Mouse (Mus musculus): ENCODE measurements around the gene Pde8b. TPM values are rescaled to one million over a fixed set of nuclear protein-coding genes. Genes with fewer than 3 reads are reported as not detected.

Pde8b gene
- polyA plus RNA-seq, 1 experiment from 2014 or later = 7.3 TPM

- no peak for ATAC-seq (ENCODE audit: low FRiP score, low TSS enrichment)
- Histone ChIP-seq H3K36me3 (ENCODE audit: control insufficient read depth, insufficient read depth, low read length) (no peaks in the 10 kb centered on the region), H3K27me3 (ENCODE audit: control insufficient read depth, insufficient read depth, low read length) (no peaks in the 10 kb centered on the region), H3K4me3 (replicated peaks; ENCODE audit: low read depth, low read length) (no peak overlapping the region), H3K4me2 (ENCODE audit: low read length) (no peak overlapping the region), H3K4me1 (ENCODE audit: control insufficient read depth, insufficient read depth, low read length) (no peaks in the 10 kb centered on the region), H3K9ac (replicated peaks; ENCODE audit: low read length) (no peak overlapping the region), H3K27ac (replicated peaks; ENCODE audit: low read depth, low read length) (no peak overlapping the region), H3K9me3 (ENCODE audit: control insufficient read depth, low read length) (no peaks in the 10 kb centered on the region)
- WGBS = 94% methylated on average over 3 of the region's 3 CpGs
- no peak for DNase-seq
These were observed 47.9 kb downstream of the Pde8b start for GRCm38 (mm10) chr13:95202151-95202758.

GRCm38 (mm10) chr13:95200817-95201216 is 49.3 kb downstream of the Pde8b start:
- H3K9me3 ChIP-seq (ENCODE audit: control insufficient read depth, low read length) = no peaks in the 10 kb centered on the region
- 83% methylated on average over 8 of the region's 8 CpGs for WGBS
- no peak for ATAC-seq (ENCODE audit: low FRiP score, low TSS enrichment)

GRCm38 (mm10) chr13:95200036-95200435 is 50.1 kb downstream of the Pde8b start:
- no peak for DNase-seq
- H3K27ac ChIP-seq (replicated peaks; ENCODE audit: low read depth, low read length) = no peak overlapping the region
- H3K4me2 ChIP-seq (ENCODE audit: low read length) = no peak overlapping the region
- no peaks in the 10 kb centered on the region for H3K27me3 ChIP-seq (ENCODE audit: control insufficient read depth, insufficient read depth, low read length)
- H3K4me3 ChIP-seq (replicated peaks; ENCODE audit: low read depth, low read length) = no peak overlapping the region
- H3K9ac ChIP-seq (replicated peaks; ENCODE audit: low read length) = no peak overlapping the region
- no peaks in the 10 kb centered on the region for H3K36me3 ChIP-seq (ENCODE audit: control insufficient read depth, insufficient read depth, low read length)
- H3K9me3 ChIP-seq (ENCODE audit: control insufficient read depth, low read length) = no peaks in the 10 kb centered on the region
- ATAC-seq (ENCODE audit: low FRiP score, low TSS enrichment) = no peak
- H3K4me1 ChIP-seq (ENCODE audit: control insufficient read depth, insufficient read depth, low read length) = 0 out of 2 replicates have a peak, but pooled peaks cover 11% of the 10 kb centered on the region

More at GRCm38 (mm10) chr13:95200817-95201216, 49.3 kb downstream of the Pde8b start:
- 0 out of 2 replicates have a peak, but pooled peaks cover 8% of the 10 kb centered on the region for H3K4me1 ChIP-seq (ENCODE audit: control insufficient read depth, insufficient read depth, low read length)
- H3K4me3 ChIP-seq (replicated peaks; ENCODE audit: low read depth, low read length) = no peak overlapping the region
- no peaks in the 10 kb centered on the region for H3K36me3 ChIP-seq (ENCODE audit: control insufficient read depth, insufficient read depth, low read length)
- H3K9ac ChIP-seq (replicated peaks; ENCODE audit: low read length) = no peak overlapping the region
- no peak overlapping the region for H3K4me2 ChIP-seq (ENCODE audit: low read length)
- no peak overlapping the region for H3K27ac ChIP-seq (replicated peaks; ENCODE audit: low read depth, low read length)
- DNase-seq = no peak
- no peaks in the 10 kb centered on the region for H3K27me3 ChIP-seq (ENCODE audit: control insufficient read depth, insufficient read depth, low read length)

GRCm38 (mm10) chr13:95196106-95196705 is 53.9 kb downstream of the Pde8b start:
- H3K4me3 ChIP-seq (replicated peaks; ENCODE audit: low read depth, low read length) = no peak overlapping the region
- DNase-seq = peak; percentile 59
- WGBS = 46% methylated on average over 7 of the region's 7 CpGs
- H3K9ac ChIP-seq (replicated peaks; ENCODE audit: low read length) = no peak overlapping the region
- H3K27ac ChIP-seq (replicated peaks; ENCODE audit: low read depth, low read length) = peak overlapping the region; percentile 64
- no peaks in the 10 kb centered on the region for H3K36me3 ChIP-seq (ENCODE audit: control insufficient read depth, insufficient read depth, low read length)
- no peaks in the 10 kb centered on the region for H3K27me3 ChIP-seq (ENCODE audit: control insufficient read depth, insufficient read depth, low read length)
- no peak for ATAC-seq (ENCODE audit: low FRiP score, low TSS enrichment)
- no peaks in the 10 kb centered on the region for H3K9me3 ChIP-seq (ENCODE audit: control insufficient read depth, low read length)
- 0 out of 2 replicates have a peak, but pooled peaks cover 11% of the 10 kb centered on the region for H3K4me1 ChIP-seq (ENCODE audit: control insufficient read depth, insufficient read depth, low read length)
- H3K4me2 ChIP-seq (ENCODE audit: low read length) = no peak overlapping the region

- no peaks in the 10 kb centered on the region for H3K36me3 ChIP-seq (ENCODE audit: control insufficient read depth, insufficient read depth, low read length)
- 0 out of 2 replicates have a peak, but pooled peaks cover 11% of the 10 kb centered on the region for H3K4me1 ChIP-seq (ENCODE audit: control insufficient read depth, insufficient read depth, low read length)
- no peaks in the 10 kb centered on the region for H3K9me3 ChIP-seq (ENCODE audit: control insufficient read depth, low read length)
- WGBS = 94% methylated on average over 5 of the region's 5 CpGs
- no peak overlapping the region for H3K4me3 ChIP-seq (replicated peaks; ENCODE audit: low read depth, low read length)
- H3K27ac ChIP-seq (replicated peaks; ENCODE audit: low read depth, low read length) = no peak overlapping the region
- H3K27me3 ChIP-seq (ENCODE audit: control insufficient read depth, insufficient read depth, low read length) = no peaks in the 10 kb centered on the region
- ATAC-seq (ENCODE audit: low FRiP score, low TSS enrichment) (no peak), DNase-seq (no peak)
- no peak overlapping the region for H3K4me2 ChIP-seq (ENCODE audit: low read length)
- no peak overlapping the region for H3K9ac ChIP-seq (replicated peaks; ENCODE audit: low read length)
These were observed 58.2 kb downstream of the Pde8b start for GRCm38 (mm10) chr13:95191951-95192350.

GRCm38 (mm10) chr13:95189111-95189510 is 61.0 kb downstream of the Pde8b start:
- no peak for DNase-seq
- no peak for ATAC-seq (ENCODE audit: low FRiP score, low TSS enrichment)
- 91% methylated on average over 2 of the region's 2 CpGs for WGBS
- Histone ChIP-seq H3K9me3 (ENCODE audit: control insufficient read depth, low read length) (no peaks in the 10 kb centered on the region), H3K27me3 (ENCODE audit: control insufficient read depth, insufficient read depth, low read length) (no peaks in the 10 kb centered on the region), H3K36me3 (ENCODE audit: control insufficient read depth, insufficient read depth, low read length) (no peaks in the 10 kb centered on the region), H3K9ac (replicated peaks; ENCODE audit: low read length) (no peak overlapping the region), H3K4me2 (ENCODE audit: low read length) (no peak overlapping the region), H3K27ac (replicated peaks; ENCODE audit: low read depth, low read length) (no peak overlapping the region), H3K4me3 (replicated peaks; ENCODE audit: low read depth, low read length) (no peak overlapping the region), H3K4me1 (ENCODE audit: control insufficient read depth, insufficient read depth, low read length) (0 out of 2 replicates have a peak, but pooled peaks cover 3% of the 10 kb centered on the region)

GRCm38 (mm10) chr13:95187153-95187665 is 62.9 kb downstream of the Pde8b start:
- H3K4me3 ChIP-seq (replicated peaks; ENCODE audit: low read depth, low read length) = no peak overlapping the region
- no peak overlapping the region for H3K27ac ChIP-seq (replicated peaks; ENCODE audit: low read depth, low read length)
- DNase-seq (no peak), ATAC-seq (ENCODE audit: low FRiP score, low TSS enrichment) (no peak)
- no peaks in the 10 kb centered on the region for H3K27me3 ChIP-seq (ENCODE audit: control insufficient read depth, insufficient read depth, low read length)
- H3K9me3 ChIP-seq (ENCODE audit: control insufficient read depth, low read length) = no peaks in the 10 kb centered on the region
- no peak overlapping the region for H3K4me2 ChIP-seq (ENCODE audit: low read length)
- 0 out of 2 replicates have a peak, but pooled peaks cover 3% of the 10 kb centered on the region for H3K4me1 ChIP-seq (ENCODE audit: control insufficient read depth, insufficient read depth, low read length)
- WGBS = 89% methylated on average over 5 of the region's 5 CpGs
- no peak overlapping the region for H3K9ac ChIP-seq (replicated peaks; ENCODE audit: low read length)
- no peaks in the 10 kb centered on the region for H3K36me3 ChIP-seq (ENCODE audit: control insufficient read depth, insufficient read depth, low read length)

GRCm38 (mm10) chr13:95186741-95187035 is 63.4 kb downstream of the Pde8b start:
- H3K27ac ChIP-seq (replicated peaks; ENCODE audit: low read depth, low read length) = no peak overlapping the region
- no peaks in the 10 kb centered on the region for H3K36me3 ChIP-seq (ENCODE audit: control insufficient read depth, insufficient read depth, low read length)
- H3K9ac ChIP-seq (replicated peaks; ENCODE audit: low read length) = no peak overlapping the region
- H3K4me1 ChIP-seq (ENCODE audit: control insufficient read depth, insufficient read depth, low read length) = 0 out of 2 replicates have a peak, but pooled peaks cover 3% of the 10 kb centered on the region
- 68% methylated on average over 4 of the region's 4 CpGs for WGBS
- H3K27me3 ChIP-seq (ENCODE audit: control insufficient read depth, insufficient read depth, low read length) = no peaks in the 10 kb centered on the region
- no peak overlapping the region for H3K4me3 ChIP-seq (replicated peaks; ENCODE audit: low read depth, low read length)
- ATAC-seq (ENCODE audit: low FRiP score, low TSS enrichment) (no peak), DNase-seq (no peak)
- H3K4me2 ChIP-seq (ENCODE audit: low read length) = no peak overlapping the region
- no peaks in the 10 kb centered on the region for H3K9me3 ChIP-seq (ENCODE audit: control insufficient read depth, low read length)

Measured in midbrain, embryonic 14.5 days (tissue).